Mouse (Mus musculus): ENCODE results near the gene Pask. TPM values are rescaled to one million over a fixed set of nuclear protein-coding genes. Genes with fewer than 3 reads are reported as not detected.

Pask gene
- polyA plus RNA-seq (2014; fragmentation: Nextera tagmentation; extraction: Ambion mirVana): 13.2 and 15.4 TPM in 2 replicates

GRCm38 (mm10) chr1:93342648-93343503, at the start of gene Pask, which contains the start of gene Ppp1r7:
Pask (minus strand) TSS chr1:93343482.
Ppp1r7 (plus strand) TSS chr1:93342854.
- DNase-seq (ENCODE audit: low spot score) (peak; percentile 98), ATAC-seq (replicated peaks; ENCODE audit: low FRiP score, low TSS enrichment, low read depth) (peak; percentile 95)
- Histone ChIP-seq H3K4me3 (ENCODE audit: low read depth, low read length) (peak within 1 kb of the TSS; percentile 70), H3K9me3 (ENCODE audit: control insufficient read depth, low read length) (no peaks in the 10 kb centered on the region), H3K27me3 (replicated peaks; ENCODE audit: control insufficient read depth, insufficient read depth, low read length) (no peaks in the 10 kb centered on the region), H3K9ac (ENCODE audit: low read length) (peak within 1 kb of the TSS; percentile 78), H3K36me3 (ENCODE audit: control insufficient read depth, insufficient read depth, low read length) (peaks cover 11% of the 10 kb centered on the region), H3K4me2 (ENCODE audit: low read length) (peak within 1 kb of the TSS; percentile 60), H3K4me1 (replicated peaks; ENCODE audit: control insufficient read depth, insufficient read depth, low read length) (peaks cover 10% of the 10 kb centered on the region), H3K27ac (ENCODE audit: low read depth) (peak within 1 kb of the TSS; percentile 27; the same call in 1 of the 2 replicates)
- WGBS: 1% methylated on average over 63 of the region's 63 CpGs

- no peak overlapping the region for H3K4me2 ChIP-seq (ENCODE audit: low read length)
- ATAC-seq (replicated peaks; ENCODE audit: low FRiP score, low TSS enrichment, low read depth) (no peak), DNase-seq (ENCODE audit: low spot score) (no peak)
- no peak overlapping the region for H3K9ac ChIP-seq (ENCODE audit: low read length)
- H3K27me3 ChIP-seq (replicated peaks; ENCODE audit: control insufficient read depth, insufficient read depth, low read length): no peaks in the 10 kb centered on the region
- H3K4me1 ChIP-seq (replicated peaks; ENCODE audit: control insufficient read depth, insufficient read depth, low read length): no peaks in the 10 kb centered on the region
- H3K27ac ChIP-seq (ENCODE audit: low read depth): no peak overlapping the region
- no peaks in the 10 kb centered on the region for H3K36me3 ChIP-seq (ENCODE audit: control insufficient read depth, insufficient read depth, low read length)
- H3K9me3 ChIP-seq (ENCODE audit: control insufficient read depth, low read length): no peaks in the 10 kb centered on the region
- WGBS: 77% methylated on average over 2 of the region's 2 CpGs
- no peak overlapping the region for H3K4me3 ChIP-seq (ENCODE audit: low read depth, low read length)
Observed at GRCm38 (mm10) chr1:93388906-93389305, 45.6 kb upstream of the Pask start.

GRCm38 (mm10) chr1:93387198-93387597, 43.9 kb upstream of the Pask start:
- H3K4me2 ChIP-seq (ENCODE audit: low read length): no peak overlapping the region
- no peak overlapping the region for H3K9ac ChIP-seq (ENCODE audit: low read length)
- H3K4me1 ChIP-seq (replicated peaks; ENCODE audit: control insufficient read depth, insufficient read depth, low read length): no peaks in the 10 kb centered on the region
- no peak overlapping the region for H3K27ac ChIP-seq (ENCODE audit: low read depth)
- WGBS: 44% methylated on average over 2 of the region's 2 CpGs
- no peak overlapping the region for H3K4me3 ChIP-seq (ENCODE audit: low read depth, low read length)
- ATAC-seq (replicated peaks; ENCODE audit: low FRiP score, low TSS enrichment, low read depth) (peak; percentile 58; the same call in 1 of the 2 replicates), DNase-seq (ENCODE audit: low spot score) (no peak)
- no peaks in the 10 kb centered on the region for H3K27me3 ChIP-seq (replicated peaks; ENCODE audit: control insufficient read depth, insufficient read depth, low read length)
- no peaks in the 10 kb centered on the region for H3K9me3 ChIP-seq (ENCODE audit: control insufficient read depth, low read length)
- H3K36me3 ChIP-seq (ENCODE audit: control insufficient read depth, insufficient read depth, low read length): no peaks in the 10 kb centered on the region

- DNase-seq (ENCODE audit: low spot score) (no peak), ATAC-seq (replicated peaks; ENCODE audit: low FRiP score, low TSS enrichment, low read depth) (no peak)
- Histone ChIP-seq H3K9me3 (ENCODE audit: control insufficient read depth, low read length) (no peaks in the 10 kb centered on the region), H3K27ac (ENCODE audit: low read depth) (no peak overlapping the region), H3K36me3 (ENCODE audit: control insufficient read depth, insufficient read depth, low read length) (no peaks in the 10 kb centered on the region), H3K4me3 (ENCODE audit: low read depth, low read length) (no peak overlapping the region), H3K27me3 (replicated peaks; ENCODE audit: control insufficient read depth, insufficient read depth, low read length) (no peaks in the 10 kb centered on the region; the same call in 1 of the 2 replicates), H3K4me1 (replicated peaks; ENCODE audit: control insufficient read depth, insufficient read depth, low read length) (no peaks in the 10 kb centered on the region), H3K9ac (ENCODE audit: low read length) (no peak overlapping the region), H3K4me2 (ENCODE audit: low read length) (no peak overlapping the region)
- 82% methylated on average over 5 of the region's 5 CpGs for WGBS
Observed at GRCm38 (mm10) chr1:93379117-93379516, 35.8 kb upstream of the Pask start.

- no peaks in the 10 kb centered on the region; the same call in 1 of the 2 replicates for H3K27me3 ChIP-seq (replicated peaks; ENCODE audit: control insufficient read depth, insufficient read depth, low read length)
- no peaks in the 10 kb centered on the region for H3K4me1 ChIP-seq (replicated peaks; ENCODE audit: control insufficient read depth, insufficient read depth, low read length)
- H3K4me3 ChIP-seq (ENCODE audit: low read depth, low read length): no peak overlapping the region
- H3K4me2 ChIP-seq (ENCODE audit: low read length): no peak overlapping the region
- WGBS: 66% methylated on average over 5 of the region's 5 CpGs
- H3K36me3 ChIP-seq (ENCODE audit: control insufficient read depth, insufficient read depth, low read length): no peaks in the 10 kb centered on the region
- ATAC-seq (replicated peaks; ENCODE audit: low FRiP score, low TSS enrichment, low read depth) (no peak), DNase-seq (ENCODE audit: low spot score) (no peak)
- H3K27ac ChIP-seq (ENCODE audit: low read depth): no peak overlapping the region
- no peaks in the 10 kb centered on the region for H3K9me3 ChIP-seq (ENCODE audit: control insufficient read depth, low read length)
- no peak overlapping the region for H3K9ac ChIP-seq (ENCODE audit: low read length)
Observed at GRCm38 (mm10) chr1:93377307-93377706, 34.0 kb upstream of the Pask start.

GRCm38 (mm10) chr1:93373665-93374064, 30.4 kb upstream of the Pask start, which contains the start of gene Ano7:
Ano7 (plus strand) TSS chr1:93373930.
- Histone ChIP-seq H3K27ac (ENCODE audit: low read depth) (no peak within 1 kb of the TSS), H3K27me3 (replicated peaks; ENCODE audit: control insufficient read depth, insufficient read depth, low read length) (no peaks in the 10 kb centered on the region; the same call in 1 of the 2 replicates), H3K4me2 (ENCODE audit: low read length) (no peak within 1 kb of the TSS), H3K9me3 (ENCODE audit: control insufficient read depth, low read length) (no peaks in the 10 kb centered on the region), H3K4me3 (ENCODE audit: low read depth, low read length) (no peak within 1 kb of the TSS), H3K9ac (ENCODE audit: low read length) (no peak within 1 kb of the TSS), H3K4me1 (replicated peaks; ENCODE audit: control insufficient read depth, insufficient read depth, low read length) (no peaks in the 10 kb centered on the region), H3K36me3 (ENCODE audit: control insufficient read depth, insufficient read depth, low read length) (no peaks in the 10 kb centered on the region)
- ATAC-seq (replicated peaks; ENCODE audit: low FRiP score, low TSS enrichment, low read depth) (peak; percentile 73), DNase-seq (ENCODE audit: low spot score) (peak; percentile 54)
- WGBS: 45% methylated on average over 4 of the region's 4 CpGs

GRCm38 (mm10) chr1:93365641-93366040, 22.4 kb upstream of the Pask start:
- Histone ChIP-seq H3K27me3 (replicated peaks; ENCODE audit: control insufficient read depth, insufficient read depth, low read length) (no peaks in the 10 kb centered on the region), H3K4me3 (ENCODE audit: low read depth, low read length) (no peak overlapping the region), H3K9me3 (ENCODE audit: control insufficient read depth, low read length) (no peaks in the 10 kb centered on the region), H3K27ac (ENCODE audit: low read depth) (no peak overlapping the region), H3K4me1 (replicated peaks; ENCODE audit: control insufficient read depth, insufficient read depth, low read length) (no peaks in the 10 kb centered on the region), H3K9ac (ENCODE audit: low read length) (no peak overlapping the region), H3K36me3 (ENCODE audit: control insufficient read depth, insufficient read depth, low read length) (peaks cover 59% of the 10 kb centered on the region), H3K4me2 (ENCODE audit: low read length) (no peak overlapping the region)
- DNase-seq (ENCODE audit: low spot score) (no peak), ATAC-seq (replicated peaks; ENCODE audit: low FRiP score, low TSS enrichment, low read depth) (no peak)
- WGBS: 91% methylated on average over 6 of the region's 6 CpGs

GRCm38 (mm10) chr1:93362661-93363060, 19.4 kb upstream of the Pask start:
- ATAC-seq (replicated peaks; ENCODE audit: low FRiP score, low TSS enrichment, low read depth) (no peak), DNase-seq (ENCODE audit: low spot score) (no peak)
- no peaks in the 10 kb centered on the region for H3K4me1 ChIP-seq (replicated peaks; ENCODE audit: control insufficient read depth, insufficient read depth, low read length)
- H3K4me2 ChIP-seq (ENCODE audit: low read length): no peak overlapping the region
- no peak overlapping the region for H3K9ac ChIP-seq (ENCODE audit: low read length)
- H3K4me3 ChIP-seq (ENCODE audit: low read depth, low read length): no peak overlapping the region
- peaks cover 80% of the 10 kb centered on the region for H3K36me3 ChIP-seq (ENCODE audit: control insufficient read depth, insufficient read depth, low read length)
- H3K9me3 ChIP-seq (ENCODE audit: control insufficient read depth, low read length): no peaks in the 10 kb centered on the region
- 85% methylated on average over 4 of the region's 4 CpGs for WGBS
- H3K27ac ChIP-seq (ENCODE audit: low read depth): no peak overlapping the region
- H3K27me3 ChIP-seq (replicated peaks; ENCODE audit: control insufficient read depth, insufficient read depth, low read length): no peaks in the 10 kb centered on the region
